Mouse (Mus musculus) cerebellum, postnatal 4 days (tissue): ENCODE measurements around the gene Unc50.
A peak's percentile ranks its signal among the peaks of the same experiment; 100 is the strongest.

Experiments
- DNase-seq, 2 experiments: peaks; one replicate each; pipeline ENCODE4 v3.0.0; 2022; ENCODE audit warnings: low spot score in 2 of 2, mixed read lengths in 1 of 2

Gene Unc50

GRCm38 (mm10) chr1:37429366-37430296, at the start of gene Unc50, which contains the start of gene Coa5:
Gene Unc50, plus strand, starts transcription at chr1:37430139.
Gene Coa5, minus strand, starts transcription at chr1:37430103.
- peak; percentile 72 to 91 for DNase-seq

- no peak for DNase-seq
Observed at GRCm38 (mm10) chr1:37380913-37381312, 49.0 kb upstream of the Unc50 start.

- DNase-seq: no peak
Observed at GRCm38 (mm10) chr1:37384304-37384703, 45.6 kb upstream of the Unc50 start.

GRCm38 (mm10) chr1:37386448-37386971, 43.4 kb upstream of the Unc50 start:
- no peak for DNase-seq

GRCm38 (mm10) chr1:37393174-37393573, 36.8 kb upstream of the Unc50 start:
- no peak for DNase-seq

- DNase-seq: no peak
Observed at GRCm38 (mm10) chr1:37396481-37396880, 33.5 kb upstream of the Unc50 start.

- no peak for DNase-seq
Observed at GRCm38 (mm10) chr1:37398961-37399360, 31.0 kb upstream of the Unc50 start.

- DNase-seq: no peak
Observed at GRCm38 (mm10) chr1:37399734-37400133, 30.2 kb upstream of the Unc50 start.

GRCm38 (mm10) chr1:37401687-37402086, 28.3 kb upstream of the Unc50 start:
- DNase-seq: peak in 1 of 2 experiments; percentile 56

GRCm38 (mm10) chr1:37405137-37405536, 24.8 kb upstream of the Unc50 start:
- DNase-seq: no peak

- no peak for DNase-seq
Observed at GRCm38 (mm10) chr1:37407228-37407627, 22.7 kb upstream of the Unc50 start.

- DNase-seq: no peak
Observed at GRCm38 (mm10) chr1:37408059-37408458, 21.9 kb upstream of the Unc50 start.

GRCm38 (mm10) chr1:37408678-37409077, 21.3 kb upstream of the Unc50 start:
- DNase-seq: no peak

- DNase-seq: no peak
Observed at GRCm38 (mm10) chr1:37409647-37410046, 20.3 kb upstream of the Unc50 start.

GRCm38 (mm10) chr1:37415394-37415793, 14.5 kb upstream of the Unc50 start:
- DNase-seq: no peak

- peak; percentile 37 to 77 for DNase-seq
Observed at GRCm38 (mm10) chr1:37419420-37419819, 10.5 kb upstream of the Unc50 start.

- no peak for DNase-seq
Observed at GRCm38 (mm10) chr1:37427144-37427875, 2.6 kb upstream of the Unc50 start.

GRCm38 (mm10) chr1:37428911-37429310, 1.0 kb upstream of the Unc50 start:
- DNase-seq: no peak

GRCm38 (mm10) chr1:37430297-37430840, 430 bp downstream of the Unc50 start:
- DNase-seq: no peak

- DNase-seq: no peak
Observed at GRCm38 (mm10) chr1:37436419-37436818, 6.5 kb downstream of the Unc50 start.

GRCm38 (mm10) chr1:37442848-37443835, 13.2 kb downstream of the Unc50 start:
- no peak for DNase-seq
